8 mouse cellular contexts compared by ENCODE assay signal in the genomic region with DNA sequence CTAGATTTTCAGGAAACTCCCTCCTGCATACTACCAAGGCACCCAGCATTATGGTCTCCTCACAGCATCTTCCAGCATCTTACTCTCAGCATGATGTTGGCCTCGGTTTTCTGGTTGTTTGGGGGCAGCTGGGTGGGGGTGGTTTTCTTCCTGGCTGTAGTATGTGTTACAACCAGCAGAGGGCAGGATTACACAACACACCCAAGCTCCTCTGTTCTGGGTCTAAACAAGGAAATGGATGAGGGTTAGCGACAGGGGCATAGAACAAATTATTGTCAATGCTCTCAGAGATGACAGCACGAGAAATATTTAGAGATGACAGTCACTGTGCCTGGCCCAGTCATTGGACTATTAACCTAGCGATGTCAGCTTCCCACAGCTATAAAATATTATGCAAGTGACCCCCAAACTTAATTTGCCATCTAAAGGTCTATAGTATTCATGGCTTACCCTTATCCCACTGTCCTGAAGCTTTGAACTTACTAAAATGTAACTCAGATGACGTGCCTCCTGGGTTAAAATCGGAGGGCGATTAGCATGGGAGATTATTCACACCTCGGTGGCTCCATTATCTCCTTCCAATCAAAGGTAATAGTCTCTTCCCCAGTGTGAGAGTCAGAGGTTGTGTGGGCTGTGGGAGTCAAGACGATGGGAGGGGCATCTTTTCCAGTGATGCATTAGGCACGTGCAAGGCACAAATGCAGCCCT. TPM values are rescaled to one million over a fixed set of nuclear protein-coding genes. Genes with fewer than 3 reads are reported as not detected.
A peak's percentile ranks its signal among the peaks of the same experiment; 100 is the strongest.
DNase-seq lines count a peak whose midpoint lies in the region; ATAC-seq lines count a peak whose summit lies in the region.

No protein-coding gene starts in this region.

- no peak overlapping the region for H3K27ac ChIP-seq in forebrain, embryonic 14.5 days (ENCODE audit: low read depth, low read length)
- H3K27ac ChIP-seq in midbrain, embryonic 13.5 days = 0 out of 2 replicates have a peak overlapping the region, but pooled peaks have one; percentile 2
- no peak overlapping the region for H3K27ac ChIP-seq in stomach, embryonic 16.5 days (ENCODE audit: low read length)

- no peak overlapping the region for H3K4me2 ChIP-seq in forebrain, embryonic 14.5 days (ENCODE audit: low read length)
- no peak overlapping the region; the same call in 1 of the 2 replicates for H3K4me2 ChIP-seq in midbrain, embryonic 13.5 days (replicated peaks)
- no peak overlapping the region for H3K4me2 ChIP-seq in stomach, embryonic 16.5 days (ENCODE audit: low read depth, low read length)

- no peaks in the 10 kb centered on the region for H3K4me1 ChIP-seq in forebrain, embryonic 14.5 days (ENCODE audit: control insufficient read depth, insufficient read depth, low read length)
- H3K4me1 ChIP-seq in midbrain, embryonic 13.5 days (replicated peaks) = peaks cover 8% of the 10 kb centered on the region
- H3K4me1 ChIP-seq in stomach, embryonic 16.5 days (ENCODE audit: control insufficient read depth, insufficient read depth, low read length) = no peaks in the 10 kb centered on the region

- no peaks in the 10 kb centered on the region for H3K36me3 ChIP-seq in forebrain, embryonic 14.5 days (ENCODE audit: control insufficient read depth, insufficient read depth, low read length)
- no peaks in the 10 kb centered on the region for H3K36me3 ChIP-seq in midbrain, embryonic 13.5 days
- no peaks in the 10 kb centered on the region for H3K36me3 ChIP-seq in stomach, embryonic 16.5 days (ENCODE audit: control insufficient read depth, insufficient read depth, low read length)

- no peak overlapping the region for H3K4me3 ChIP-seq in forebrain, embryonic 14.5 days (ENCODE audit: low read depth, low read length)
- no peak overlapping the region for H3K4me3 ChIP-seq in midbrain, embryonic 13.5 days (replicated peaks)
- H3K4me3 ChIP-seq in stomach, embryonic 16.5 days (replicated peaks; ENCODE audit: low read length) = no peak overlapping the region

- ATAC-seq in forebrain, embryonic 14.5 days = peak; percentile 74
- peak; percentile 83 for ATAC-seq in midbrain, embryonic 13.5 days
- peak; percentile 40; the same call in 1 of the 2 replicates for ATAC-seq in stomach, embryonic 16.5 days (ENCODE audit: insufficient read depth, low FRiP score)

- DNase-seq in ovary, postnatal 10 days (ENCODE audit: low spot score) = peak; percentile 14
- no peak for DNase-seq in ovary, adult 18-20 months (ENCODE audit: low spot score)
- peak; percentile 39 for DNase-seq in c-Kit-positive CD71-negative TER-119-negative erythroid progenitor cells, embryonic 14.5 days (ENCODE audit: low read depth)
- peak; percentile 83 for DNase-seq in forebrain, embryonic 14.5 days (ENCODE audit: low spot score)
- DNase-seq in induced T-regulatory cell, adult 2 months (ENCODE audit: low read depth) = peak; percentile 63
- DNase-seq in layer of hippocampus, postnatal 36 days = peak; percentile 38 to 60

- H3K9me3 ChIP-seq in forebrain, embryonic 14.5 days (replicated peaks; ENCODE audit: control insufficient read depth, low read length) = no peaks in the 10 kb centered on the region
- no peaks in the 10 kb centered on the region for H3K9me3 ChIP-seq in midbrain, embryonic 13.5 days
- no peaks in the 10 kb centered on the region for H3K9me3 ChIP-seq in stomach, embryonic 16.5 days (replicated peaks; ENCODE audit: control insufficient read depth, low read length)

- no peaks in the 10 kb centered on the region for H3K27me3 ChIP-seq in forebrain, embryonic 14.5 days (replicated peaks; ENCODE audit: control insufficient read depth, insufficient read depth, low read length)
- H3K27me3 ChIP-seq in midbrain, embryonic 13.5 days = no peaks in the 10 kb centered on the region
- H3K27me3 ChIP-seq in stomach, embryonic 16.5 days (ENCODE audit: control insufficient read depth, insufficient read depth, low read length) = no peaks in the 10 kb centered on the region

- H3K9ac ChIP-seq in forebrain, embryonic 14.5 days (ENCODE audit: low read length) = no peak overlapping the region
- H3K9ac ChIP-seq in midbrain, embryonic 13.5 days (replicated peaks) = no peak overlapping the region
- H3K9ac ChIP-seq in stomach, embryonic 16.5 days (ENCODE audit: low read length) = no peak overlapping the region

- 2% methylated on average over 10 of the region's 10 CpGs for WGBS in forebrain, embryonic 14.5 days
- 6% methylated on average over 10 of the region's 10 CpGs for WGBS in midbrain, embryonic 13.5 days
- 14% methylated on average over 10 of the region's 10 CpGs for WGBS in stomach, embryonic 16.5 days

RNA-seq across cellular contexts. Expression of a gene that starts 52.2 kb away (rescaled TPM):
- polyA plus RNA-seq in forebrain, embryonic 14.5 days (2014; fragmentation: Nextera tagmentation; extraction: Ambion mirVana) = 4.6 and 5.0 TPM in 2 replicates
- 1 to 10 TPM; 5.0 to 5.3 TPM for total RNA-seq in layer of hippocampus, postnatal 36 days (2021)
- 4.8 and 5.7 TPM in 2 replicates for polyA plus RNA-seq in midbrain, embryonic 13.5 days (2015; fragmentation: Nextera tagmentation; extraction: Ambion mirVana)
- 16.4 and 20.3 TPM in 2 replicates for polyA plus RNA-seq in stomach, embryonic 16.5 days (2015; fragmentation: Nextera tagmentation; extraction: Ambion mirVana)
